Mouse (Mus musculus): ENCODE measurements at regions not wholly inside any gene's neighbourhood (a gene's known extent, or its start where the extent isn't known, plus 50 kb on each side); places are given as distances from the start of the nearest gene placed in this dataset.

DNA sequence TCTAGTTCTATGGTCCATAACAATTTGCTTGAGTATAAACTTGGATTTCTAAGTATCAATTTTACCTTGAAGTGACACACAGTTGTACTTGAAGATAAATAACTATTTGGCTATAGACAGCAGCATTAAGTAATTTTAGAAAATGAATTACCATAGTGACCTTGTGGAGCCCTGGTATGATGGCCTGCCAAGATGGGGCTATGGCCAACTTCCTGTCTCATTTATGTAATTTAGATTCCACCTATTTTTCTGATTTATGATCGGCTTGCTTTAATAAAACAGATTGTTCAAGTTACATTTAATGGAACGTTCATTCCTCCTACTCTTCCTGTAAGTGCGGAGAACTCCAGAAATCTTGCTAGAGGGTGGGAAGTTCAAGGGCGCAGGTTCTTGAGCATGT is 613.2 kb upstream of the Nrp1 start:
- H3K4me1 ChIP-seq (ENCODE audit: control insufficient read depth in 1 of 2, insufficient read depth in 2 of 2, low read length in 2 of 2) = no peaks in the 10 kb centered on the region
- no peak overlapping the region for H3K4me3 ChIP-seq (ENCODE audit: control insufficient read depth in 1 of 2, insufficient read depth in 1 of 2, low read depth in 2 of 2, low read length in 2 of 2)
- H3K79me2 ChIP-seq (ENCODE audit: control insufficient read depth, insufficient read depth, low read length, poor library complexity) = no peaks in the 10 kb centered on the region
- no peaks in the 10 kb centered on the region for H3K36me3 ChIP-seq (ENCODE audit: control insufficient read depth in 1 of 2, insufficient read depth in 2 of 2, low read length in 2 of 2)
- no peak overlapping the region for H3K9ac ChIP-seq (ENCODE audit: control insufficient read depth, low read depth, low read length, poor library complexity, severe bottlenecking)
- no peak overlapping the region for H3K27ac ChIP-seq (ENCODE audit: control insufficient read depth, low read depth, low read length)
- TF ChIP-seq TCF12 (IDR thresholded peaks at IDR 0.05; ENCODE audit: low read depth, low read length) (no peak), MYB (IDR thresholded peaks at IDR 0.05; ENCODE audit: low read depth, low read length) (no peak), MAZ (IDR thresholded peaks at IDR 0.05; ENCODE audit: low read depth, low read length) (no peak), UBTF (IDR thresholded peaks at IDR 0.05; ENCODE audit: borderline replicate concordance, insufficient read depth, low read depth, low read length) (no peak), CHD1 (IDR thresholded peaks at IDR 0.05; ENCODE audit: low read depth, low read length) (no peak), JUND (IDR thresholded peaks at IDR 0.05; ENCODE audit: low read depth, low read length) (no peak), HCFC1 (IDR thresholded peaks at IDR 0.05; ENCODE audit: low read depth, low read length) (no peak), MAFK (IDR thresholded peaks at IDR 0.05; ENCODE audit: borderline replicate concordance, low read depth, low read length) (no peak), MAX (IDR thresholded peaks at IDR 0.05; ENCODE audit: low read length) (no peak), MEF2A (IDR thresholded peaks at IDR 0.05; ENCODE audit: extremely low read depth, insufficient replicate concordance, low read depth, low read length, poor library complexity, severe bottlenecking) (no peak), RAD21 (IDR thresholded peaks at IDR 0.05; ENCODE audit: low read depth, low read length) (no peak), POLR2AphosphoS2 (IDR thresholded peaks at IDR 0.05; ENCODE audit: low read length) (no peak), RCOR1 (IDR thresholded peaks at IDR 0.05; ENCODE audit: low read depth, low read length) (no peak), MXI1 (IDR thresholded peaks at IDR 0.05; ENCODE audit: low read depth, low read length) (no peak), SIN3A (IDR thresholded peaks at IDR 0.05; ENCODE audit: low read length) (no peak)
- H3K9me3 ChIP-seq (replicated peaks; ENCODE audit: insufficient read depth, low read length) = no peaks in the 10 kb centered on the region
- DNase-seq (ENCODE audit: low read depth, low spot score) = no peak
- no peaks in the 10 kb centered on the region for H3K27me3 ChIP-seq (ENCODE audit: control insufficient read depth in 1 of 2, insufficient read depth in 2 of 2, low read length in 2 of 2)

- Histone ChIP-seq H3K79me2 (ENCODE audit: control insufficient read depth, insufficient read depth, low read length, poor library complexity) (no peaks in the 10 kb centered on the region), H3K9me3 (replicated peaks; ENCODE audit: insufficient read depth, low read length) (no peaks in the 10 kb centered on the region), H3K9ac (ENCODE audit: control insufficient read depth, low read depth, low read length, poor library complexity, severe bottlenecking) (no peak overlapping the region), H3K27me3 (ENCODE audit: control insufficient read depth in 1 of 2, insufficient read depth in 2 of 2, low read length in 2 of 2) (no peaks in the 10 kb centered on the region), H3K4me1 (ENCODE audit: control insufficient read depth in 1 of 2, insufficient read depth in 2 of 2, low read length in 2 of 2) (no peaks in the 10 kb centered on the region), H3K36me3 (ENCODE audit: control insufficient read depth in 1 of 2, insufficient read depth in 2 of 2, low read length in 2 of 2) (no peaks in the 10 kb centered on the region), H3K4me3 (ENCODE audit: control insufficient read depth in 1 of 2, insufficient read depth in 1 of 2, low read depth in 2 of 2, low read length in 2 of 2) (no peak overlapping the region), H3K27ac (ENCODE audit: control insufficient read depth, low read depth, low read length) (no peak overlapping the region)
- TF ChIP-seq E2F4 (IDR thresholded peaks at IDR 0.05; ENCODE audit: borderline replicate concordance, low read depth, low read length) = no peak
- no peak for TF ChIP-seq ELF1 (IDR thresholded peaks at IDR 0.05; ENCODE audit: low read depth, low read length)
- no peak for TF ChIP-seq SIN3A (IDR thresholded peaks at IDR 0.05; ENCODE audit: low read length)
- TF ChIP-seq UBTF (IDR thresholded peaks at IDR 0.05; ENCODE audit: borderline replicate concordance, insufficient read depth, low read depth, low read length) = no peak
- TF ChIP-seq POLR2AphosphoS2 (IDR thresholded peaks at IDR 0.05; ENCODE audit: low read length) = no peak
- no peak for TF ChIP-seq MYB (IDR thresholded peaks at IDR 0.05; ENCODE audit: low read depth, low read length)
- TF ChIP-seq NRF1 (IDR thresholded peaks at IDR 0.05; ENCODE audit: insufficient read depth, low read depth, low read length, poor library complexity, severe bottlenecking) = no peak
- no peak for TF ChIP-seq CHD2 (IDR thresholded peaks at IDR 0.05; ENCODE audit: low read length)
- no peak for TF ChIP-seq GABPA (IDR thresholded peaks at IDR 0.05; ENCODE audit: low read depth, low read length)
- TF ChIP-seq MXI1 (IDR thresholded peaks at IDR 0.05; ENCODE audit: low read depth, low read length) = no peak
- no peak for TF ChIP-seq HCFC1 (IDR thresholded peaks at IDR 0.05; ENCODE audit: low read depth, low read length)
- no peak for TF ChIP-seq ZKSCAN1 (IDR thresholded peaks at IDR 0.05; ENCODE audit: low read depth, low read length)
- TF ChIP-seq USF1 (IDR thresholded peaks at IDR 0.05; ENCODE audit: low read depth, low read length) = no peak
- DNase-seq (ENCODE audit: low read depth, low spot score) = no peak
Measured at GRCm38 (mm10) chr8:127746456-127746855, 611.9 kb upstream of the Nrp1 start.
